ENCODE assay signal across 20 mouse cellular contexts in the genomic region with DNA sequence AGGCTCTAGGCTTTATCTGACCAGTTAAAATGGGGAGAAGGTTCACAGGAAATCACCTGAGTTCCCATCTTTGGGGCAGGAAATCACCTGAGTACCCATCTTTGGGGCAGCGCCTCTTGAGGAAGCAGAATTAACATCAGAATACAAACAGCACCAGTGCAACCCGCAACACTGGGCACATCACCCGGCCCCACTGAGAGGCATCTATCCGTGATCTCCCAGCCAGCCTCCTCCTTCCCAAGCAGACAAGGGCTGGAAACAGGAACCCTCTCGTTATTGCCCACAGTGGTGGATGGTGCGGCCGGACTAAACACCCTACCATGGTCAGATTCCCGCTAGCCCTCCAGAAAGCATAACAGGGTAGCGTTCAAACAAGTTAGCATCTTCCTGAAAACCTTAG. TPM values are rescaled to one million over a fixed set of nuclear protein-coding genes. Genes with fewer than 3 reads are reported as not detected.
DNase-seq lines count a peak whose midpoint lies in the region; ATAC-seq lines count a peak whose summit lies in the region.
"Had no signal": no experiment of that assay in that cellular context is flagged by ENCODE, and none has a peak within 500 bp of the region (broad histone marks: within the 10 kb centered on the region; RNA-seq: fewer than 3 reads in every experiment).

No protein-coding gene starts in this region.

- H3K27ac ChIP-seq in intestine, embryonic 14.5 days (ENCODE audit: low read depth) = no peak overlapping the region
- no peak overlapping the region for H3K27ac ChIP-seq in intestine, embryonic 15.5 days
- H3K27ac ChIP-seq: embryonic facial prominence, embryonic 13.5 days; embryonic facial prominence, embryonic 15.5 days; forebrain, embryonic 10.5 days; forebrain, embryonic 13.5 days had no signal

- no peaks in the 10 kb centered on the region for H3K9me3 ChIP-seq in intestine, embryonic 14.5 days (ENCODE audit: control insufficient read depth, low read length)
- H3K9me3 ChIP-seq in intestine, embryonic 15.5 days = no peaks in the 10 kb centered on the region
- H3K9me3 ChIP-seq: embryonic facial prominence, embryonic 13.5 days; embryonic facial prominence, embryonic 15.5 days; forebrain, embryonic 10.5 days had no signal

- 84% methylated on average over 9 of the region's 9 CpGs for WGBS in intestine, embryonic 14.5 days
- WGBS in intestine, embryonic 15.5 days = 91% methylated on average over 9 of the region's 9 CpGs

- intact Hi-C loops in heart, postnatal 25 days (cut with DNase I) = no loop called here

- no peak overlapping the region for H3K4me3 ChIP-seq in intestine, embryonic 14.5 days (ENCODE audit: low read depth, low read length)
- H3K4me3 ChIP-seq in intestine, embryonic 15.5 days (replicated peaks) = no peak overlapping the region
- H3K4me3 ChIP-seq: embryonic facial prominence, embryonic 13.5 days; embryonic facial prominence, embryonic 15.5 days; erythroblast, embryonic 14.5 days; forebrain, embryonic 10.5 days; forebrain, embryonic 13.5 days had no signal

- no peak for ATAC-seq in intestine, embryonic 14.5 days (replicated peaks; ENCODE audit: low FRiP score, low TSS enrichment, low read depth)
- no peak for ATAC-seq in intestine, embryonic 15.5 days
- ATAC-seq: forebrain, embryonic 13.5 days; forebrain, embryonic 16.5 days had no signal

- no peak overlapping the region for H3K9ac ChIP-seq in intestine, embryonic 14.5 days (ENCODE audit: low read length)
- H3K9ac ChIP-seq in intestine, embryonic 15.5 days = no peak overlapping the region
- H3K9ac ChIP-seq: embryonic facial prominence, embryonic 13.5 days; embryonic facial prominence, embryonic 15.5 days; forebrain, embryonic 13.5 days had no signal

- no peaks in the 10 kb centered on the region for H3K36me3 ChIP-seq in intestine, embryonic 14.5 days (ENCODE audit: control insufficient read depth, insufficient read depth, low read length)
- H3K36me3 ChIP-seq in intestine, embryonic 15.5 days = no peaks in the 10 kb centered on the region
- H3K36me3 ChIP-seq: embryonic facial prominence, embryonic 13.5 days; embryonic facial prominence, embryonic 15.5 days; forebrain, embryonic 10.5 days had no signal

- peaks cover 9% of the 10 kb centered on the region; the same call in 1 of the 2 replicates for H3K27me3 ChIP-seq in intestine, embryonic 14.5 days (replicated peaks; ENCODE audit: control insufficient read depth, insufficient read depth, low read length)
- H3K27me3 ChIP-seq in intestine, embryonic 15.5 days (replicated peaks) = peaks cover 5% of the 10 kb centered on the region; the same call in 1 of the 2 replicates
- H3K27me3 ChIP-seq: embryonic facial prominence, embryonic 15.5 days had no signal

- no peaks in the 10 kb centered on the region for H3K4me1 ChIP-seq in intestine, embryonic 14.5 days (replicated peaks; ENCODE audit: control insufficient read depth, insufficient read depth, low read length)
- no peaks in the 10 kb centered on the region for H3K4me1 ChIP-seq in intestine, embryonic 15.5 days (replicated peaks)

- peak; percentile 63 for DNase-seq in heart, adult 11 months
- no peak for DNase-seq in heart, postnatal 25 days (ENCODE audit: low spot score)
- peak; percentile 36 for DNase-seq in intestine, embryonic 14.5 days (ENCODE audit: low spot score)
- DNase-seq: adrenal gland, adult 2 months; adrenal gland, postnatal 10 days; adrenal gland, postnatal 25 days; cerebellum, adult 11 months; cerebellum, adult 18-20 months; cerebellum, adult 8-10 months; cerebellum, adult 9-11 months; cerebellum, postnatal 14 days; cerebellum, postnatal 36 days; embryo, embryonic 11 days had no signal

- no peak overlapping the region for H3K4me2 ChIP-seq in intestine, embryonic 14.5 days (ENCODE audit: low read length)
- H3K4me2 ChIP-seq in intestine, embryonic 15.5 days (replicated peaks) = no peak overlapping the region
- H3K4me2 ChIP-seq: embryonic facial prominence, embryonic 13.5 days; embryonic facial prominence, embryonic 15.5 days; forebrain, embryonic 13.5 days had no signal

RNA-seq across cellular contexts. Expression of a gene that starts 57.3 kb away (rescaled TPM):
- total RNA-seq in heart, postnatal 25 days (2021) = 10 to 100 TPM; 48.8 to 50.8 TPM
- 69.1 and 76.2 TPM in 2 replicates for polyA plus RNA-seq in intestine, embryonic 14.5 days (2014; fragmentation: Nextera tagmentation; extraction: Ambion mirVana)
- 61.5 and 65.3 TPM in 2 replicates for polyA plus RNA-seq in intestine, embryonic 15.5 days (2015; fragmentation: Nextera tagmentation; extraction: Ambion mirVana)
